Mouse (Mus musculus) liver, embryonic 14.5 days (tissue): ENCODE measurements at regions not wholly inside any gene's neighbourhood (a gene's known extent, or its start where the extent isn't known, plus 50 kb on each side); places are given as distances from the start of the nearest gene placed in this dataset.

Experiments
- ATAC-seq: fragments of 200-750 bp; cut with Nextera tagmentation; 2 replicates; pipeline ENCODE4 v1.8.0; 2017; ENCODE audit warnings: moderate number of reproducible peaks, mild to moderate bottlenecking, moderate library complexity; ENCODE audit not compliant: insufficient read depth
- DNase-seq, 3 experiments: peaks; one replicate each; pipeline ENCODE4 v3.0.0-alpha.2; 2012 to 2013; ENCODE audit warnings: low read depth in 3 of 3, low spot score in 3 of 3
- H3K27ac ChIP-seq: fragments of 300-500 bp; sonication (generic); 2 replicates; pipeline ENCODE4 v1.5.1; 2014; ENCODE audit warnings: moderate library complexity, mild to moderate bottlenecking, control low read depth, inconsistent platforms
- H3K27me3 ChIP-seq: fragments of 300-500 bp; sonication (generic); 2 replicates; pipeline ENCODE4 v1.6.1; 2014; ENCODE audit warnings: mild to moderate bottlenecking, low read length, moderate library complexity; ENCODE audit not compliant: control insufficient read depth, insufficient read depth
- H3K36me3 ChIP-seq: fragments of 300-500 bp; sonication (generic); replicated peaks from 2 replicates; pipeline ENCODE4 v1.6.1; 2014; ENCODE audit warnings: low read depth; ENCODE audit not compliant: control insufficient read depth, insufficient read depth
- H3K4me1 ChIP-seq, 2 experiments: fragments of 200-500 bp in 1 of 2; fragments of 300-500 bp in 1 of 2; sonication (generic) in 1 of 2; replicated peaks; 2 replicates each; pipeline ENCODE4 v1.6.1; 2012 to 2014; ENCODE audit warnings: antibody characterized with exemption in 1 of 2, inconsistent platforms in 1 of 2, low read length in 1 of 2; ENCODE audit not compliant: control insufficient read depth in 2 of 2, insufficient read depth in 2 of 2
- H3K4me2 ChIP-seq: fragments of 300-500 bp; sonication (generic); 2 replicates; pipeline ENCODE4 v1.6.1; 2014; ENCODE audit warnings: low read depth, mild to moderate bottlenecking, control low read depth, moderate library complexity
- H3K4me3 ChIP-seq, 2 experiments: fragments of 200-500 bp in 1 of 2; fragments of 300-500 bp in 1 of 2; sonication (generic) in 1 of 2; 2 replicates each; pipeline ENCODE4 v1.5.1; 2012 to 2014; ENCODE audit warnings: low read depth in 2 of 2, low read length in 2 of 2, mild to moderate bottlenecking in 2 of 2, control low read depth in 1 of 2, inconsistent platforms in 1 of 2, moderate library complexity in 1 of 2; ENCODE audit not compliant: insufficient read depth in 1 of 2
- H3K9ac ChIP-seq: fragments of 300-500 bp; sonication (generic); replicated peaks from 2 replicates; pipeline ENCODE4 v1.6.1; 2014; ENCODE audit warnings: mild to moderate bottlenecking, control low read depth, moderate library complexity
- H3K9me3 ChIP-seq: fragments of 300-500 bp; sonication (generic); 2 replicates; pipeline ENCODE4 v1.6.1; 2016; ENCODE audit warnings: low read length, mixed read lengths; ENCODE audit not compliant: control insufficient read depth
- CTCF ChIP-seq: IDR thresholded peaks from 2 replicates; pipeline ENCODE4 v1.5.1; 2016; ENCODE audit warnings: antibody characterized with exemption, low read depth, control low read depth
- EP300 ChIP-seq: IDR thresholded peaks from 2 replicates; pipeline ENCODE4 v1.6.1; 2016; ENCODE audit warnings: antibody characterized with exemption, low read depth
- WGBS: fragments of 180-500 bp; shearing (Covaris S2); extraction: QIAGEN DNeasy Blood & Tissue Kit; methylation state at CpG from one replicate; pipeline ENCODE4 v1.1.7; 2014; ENCODE audit not compliant: insufficient replicate concordance; 5-methylcytosine and 5-hydroxymethylcytosine counted together

GRCm38 (mm10) chr6:14819798-14820197, 64.7 kb upstream of the Ppp1r3a start:
- DNase-seq (no peak), ATAC-seq (no peak)

GRCm38 (mm10) chr6:14824777-14825176, 69.7 kb upstream of the Ppp1r3a start:
- H3K36me3 ChIP-seq: no peaks in the 10 kb centered on the region
- DNase-seq (no peak), ATAC-seq (no peak)
- H3K9me3 ChIP-seq: no peaks in the 10 kb centered on the region
- H3K27me3 ChIP-seq: no peaks in the 10 kb centered on the region
- no peaks in the 10 kb centered on the region for H3K4me1 ChIP-seq
- TF ChIP-seq CTCF (no peak), EP300 (no peak)
- H3K4me3 ChIP-seq: no peak overlapping the region
- no peak overlapping the region for H3K4me2 ChIP-seq
- no peak overlapping the region for H3K27ac ChIP-seq
- no peak overlapping the region for H3K9ac ChIP-seq

More at GRCm38 (mm10) chr6:14819798-14820197, 64.7 kb upstream of the Ppp1r3a start:
- no peaks in the 10 kb centered on the region for H3K4me1 ChIP-seq
- no peaks in the 10 kb centered on the region for H3K36me3 ChIP-seq
- 47% methylated on average over 2 of the region's 2 CpGs for WGBS
- H3K27me3 ChIP-seq: no peaks in the 10 kb centered on the region
- no peak overlapping the region for H3K4me3 ChIP-seq
- H3K4me2 ChIP-seq: no peak overlapping the region
- no peaks in the 10 kb centered on the region for H3K9me3 ChIP-seq
- H3K9ac ChIP-seq: no peak overlapping the region
- TF ChIP-seq CTCF: no peak
- no peak for TF ChIP-seq EP300
- H3K27ac ChIP-seq: no peak overlapping the region

- Histone ChIP-seq H3K27ac (no peak overlapping the region), H3K36me3 (no peaks in the 10 kb centered on the region), H3K9ac (no peak overlapping the region), H3K27me3 (no peaks in the 10 kb centered on the region), H3K4me2 (no peak overlapping the region), H3K4me1 (no peaks in the 10 kb centered on the region), H3K9me3 (no peaks in the 10 kb centered on the region), H3K4me3 (no peak overlapping the region)
- no peak for ATAC-seq
- TF ChIP-seq CTCF (peak; percentile 13; the same call in 1 of the 2 replicates), EP300 (no peak)
- WGBS: 7% methylated on average over 2 of the region's 2 CpGs
- no peak for DNase-seq
Observed at GRCm38 (mm10) chr6:14838910-14839309, 62.2 kb upstream of the Foxp2 start.
